Mouse (Mus musculus) spleen, adult 2 months (tissue): Measurements from ENCODE around the gene Srgap2.

Source experiments
- CTCF ChIP-seq: fragments of 200-500 bp; IDR thresholded peaks from 2 replicates; pipeline ENCODE4 v1.5.1; 2011; ENCODE audit warnings: mild to moderate bottlenecking, inconsistent platforms; ENCODE audit not compliant: insufficient read depth, insufficient read length, insufficient replicate concordance; ENCODE audit errors: extremely low read depth
- POLR2A ChIP-seq: fragments of 200-500 bp; IDR thresholded peaks from 2 replicates; pipeline ENCODE4 v1.6.1; 2011; ENCODE audit warnings: low read depth, low read length, inconsistent platforms

DNA sequence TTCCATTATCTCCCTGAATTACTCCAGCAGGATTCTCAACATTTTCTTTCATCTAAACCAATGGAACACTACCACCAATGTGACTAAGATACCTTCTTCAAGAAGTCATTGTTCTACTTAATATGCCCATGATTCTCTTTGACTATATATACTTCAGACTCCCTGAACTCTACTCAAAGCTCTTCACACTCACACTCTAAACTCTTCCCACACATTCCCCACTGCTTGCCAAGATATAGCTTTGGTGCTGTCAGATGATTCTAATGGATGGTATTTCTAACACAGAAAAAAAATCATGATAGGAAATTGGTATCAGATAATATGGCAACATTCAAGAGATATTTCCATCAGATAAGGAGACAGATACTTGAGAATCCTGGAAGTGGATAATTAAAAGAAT, 129.0 kb downstream of the Srgap2 start:
- no peak for TF ChIP-seq CTCF
- no peak for TF ChIP-seq POLR2A
